In the genomic region with DNA sequence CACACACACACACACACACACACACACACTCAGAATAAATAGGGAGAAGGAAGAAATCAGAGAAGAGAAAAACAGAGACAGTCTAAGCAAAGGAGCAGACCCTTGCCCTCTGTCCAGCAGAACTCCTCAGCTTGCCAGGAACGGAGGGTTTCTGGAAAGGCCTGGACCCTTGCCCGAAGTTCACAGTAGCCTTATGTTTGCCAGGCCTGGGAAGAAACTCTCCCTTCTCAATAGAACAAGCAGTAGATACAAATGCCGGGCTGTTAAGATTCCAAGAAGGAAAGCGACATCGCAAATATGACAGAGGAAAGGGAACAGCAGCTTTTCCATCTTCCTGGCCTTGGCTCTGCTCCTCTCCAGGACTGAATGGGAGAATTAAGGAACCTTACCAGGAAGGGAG, we compare ENCODE assay signal across 8 mouse cellular contexts.
A peak's percentile ranks its signal among the peaks of the same experiment; 100 is the strongest.
DNase-seq lines count a peak whose midpoint lies in the region; ATAC-seq and TF ChIP-seq lines count a peak whose summit lies in the region.

No protein-coding gene starts in this region.

- no peak overlapping the region for H3K4me3 ChIP-seq in heart, embryonic 12.5 days
- no peak overlapping the region for H3K4me3 ChIP-seq in testis, adult 2 months (ENCODE audit: control insufficient read depth, low read depth, low read length)

- H3K4me1 ChIP-seq in heart, embryonic 12.5 days (replicated peaks), result peaks cover 69% of the 10 kb centered on the region
- peaks cover 2% of the 10 kb centered on the region; the same call in 1 of the 2 replicates for H3K4me1 ChIP-seq in testis, adult 2 months (ENCODE audit: control insufficient read depth, insufficient read depth, low read length)

- H3K9ac ChIP-seq in heart, embryonic 12.5 days, result no peak overlapping the region

- WGBS in heart, embryonic 12.5 days, result 70% methylated on average over 5 of the region's 5 CpGs

- no peak for TF ChIP-seq CTCF in testis, adult 2 months (IDR thresholded peaks at IDR 0.05; ENCODE audit: control insufficient read depth, insufficient read depth, insufficient replicate concordance, low read depth, low read length)

- intact Hi-C loops in heart, postnatal 14 days (cut with DNase I), result no loop called here
- intact Hi-C loops in left cerebral cortex, postnatal 10 days (cut with DNase I), result no loop called here

- H3K4me2 ChIP-seq in heart, embryonic 12.5 days, result no peak overlapping the region

- TF ChIP-seq POLR2A in testis, adult 2 months (IDR thresholded peaks at IDR 0.05; ENCODE audit: control insufficient read depth, low read depth, low read length), result no peak

- H3K9me3 ChIP-seq in heart, embryonic 12.5 days (replicated peaks), result no peaks in the 10 kb centered on the region

- H3K27ac ChIP-seq in heart, embryonic 12.5 days (ENCODE audit: poor library complexity, severe bottlenecking), result peak overlapping the region; percentile 17; the same call in 1 of the 2 replicates
- H3K27ac ChIP-seq in testis, adult 2 months (ENCODE audit: control insufficient read depth, insufficient read depth, low read depth, low read length), result peak overlapping the region; percentile 71

- no peak for ATAC-seq in heart, embryonic 12.5 days (ENCODE audit: insufficient number of reproducible peaks, low FRiP score)
- ATAC-seq in monocyte, adult 5-6 weeks (replicated peaks; ENCODE audit: insufficient number of reproducible peaks, low FRiP score, low TSS enrichment, poor library complexity, severe bottlenecking), result no peak

- H3K36me3 ChIP-seq in heart, embryonic 12.5 days, result peaks cover 10% of the 10 kb centered on the region; the same call in 1 of the 2 replicates
- H3K36me3 ChIP-seq in testis, adult 2 months (ENCODE audit: control insufficient read depth, insufficient read depth, low read length), result no peaks in the 10 kb centered on the region; the same call in 1 of the 2 replicates

- no peaks in the 10 kb centered on the region for H3K27me3 ChIP-seq in heart, embryonic 12.5 days (replicated peaks)
- no peaks in the 10 kb centered on the region for H3K27me3 ChIP-seq in testis, adult 2 months (ENCODE audit: control insufficient read depth, insufficient read depth, low read length)

- no peak for DNase-seq in heart, adult 11 months
- DNase-seq in cerebellum, adult 18-20 months, result peak; percentile 9 to 13
- peak; percentile 43 to 58 for DNase-seq in heart, postnatal 14 days
- DNase-seq in left cerebral cortex, postnatal 10 days (ENCODE audit: extremely low spot score in 1 of 2, low spot score in 2 of 2), result peak; percentile 71 to 79
- DNase-seq in thymus, postnatal 25 days, result no peak

Comparison
In these comparisons a context has a peak if more than half of its experiments do, and no peak if none do; other contexts are left out.
1. DNase-seq: peak in cerebellum, adult 18-20 months (2 of 2), heart, postnatal 14 days (2 of 2) and left cerebral cortex, postnatal 10 days (2 of 2); none in heart, adult 11 months (single experiment) and thymus, postnatal 25 days (single experiment).